Mouse (Mus musculus) spleen, adult 18-20 months (tissue): ENCODE measurements at regions not wholly inside any gene's neighbourhood (a gene's known extent, or its start where the extent isn't known, plus 50 kb on each side); places are given as distances from the start of the nearest gene placed in this dataset.

Experiments used
- DNase-seq, 2 experiments: peaks; one replicate each; pipeline ENCODE4 v3.0.0; 2022; ENCODE audit warnings: mixed read lengths in 2 of 2

DNA sequence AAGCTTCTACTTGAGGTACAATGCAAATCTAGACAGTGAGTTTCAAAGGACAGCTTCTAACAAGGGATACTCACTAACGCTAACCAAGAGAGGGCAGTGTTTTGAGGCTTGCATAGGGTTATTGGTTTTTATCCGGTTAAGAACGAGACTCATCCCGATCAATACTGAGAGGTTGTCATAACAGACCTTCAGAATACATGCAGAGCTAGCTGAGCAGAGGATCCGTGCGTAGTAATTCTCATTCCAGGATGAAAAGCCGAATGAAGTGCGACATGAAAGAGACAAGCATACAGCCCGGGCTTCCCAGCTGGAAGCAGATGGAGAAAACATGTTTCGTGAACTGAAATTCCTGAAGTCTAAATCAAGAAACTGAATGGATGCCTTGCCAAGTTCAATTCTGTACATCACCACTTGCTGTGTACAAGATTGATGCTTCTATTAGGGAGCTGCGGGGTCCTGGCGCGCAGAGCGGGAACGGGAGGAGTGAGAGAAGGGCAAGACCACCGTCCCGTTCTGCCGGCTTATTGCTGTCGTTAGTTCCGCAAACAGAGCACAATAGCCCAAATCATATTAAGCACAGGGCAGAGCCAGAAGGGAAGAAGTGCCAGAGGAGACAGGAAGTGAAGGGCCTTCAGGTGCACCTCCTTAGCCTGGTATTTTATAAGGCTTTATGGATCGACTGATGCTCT, 65.4 kb upstream of the Tes start:
- no peak for DNase-seq

DNA sequence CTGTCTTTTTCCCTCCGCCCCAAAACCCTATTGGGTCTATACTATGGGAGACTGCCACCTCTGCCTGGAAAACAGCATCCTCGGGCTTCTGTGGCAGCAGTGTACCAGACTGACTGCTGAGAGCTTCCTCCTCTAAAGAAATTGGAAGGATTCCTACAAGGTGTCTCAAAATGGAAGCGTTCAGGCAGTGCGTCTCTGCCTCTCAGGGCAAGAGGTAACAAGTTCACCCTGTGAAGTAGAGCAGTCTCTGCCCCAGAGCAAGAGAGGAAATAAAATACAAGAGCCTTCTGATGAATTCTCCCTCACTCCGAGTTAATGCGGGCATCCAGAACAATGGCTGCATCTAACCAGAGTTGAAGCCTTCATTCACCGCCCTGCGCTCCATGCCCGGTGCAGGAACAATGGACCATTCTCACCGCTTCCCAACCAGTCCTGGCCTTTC, 69.4 kb upstream of the Tes start:
- DNase-seq, result no peak

DNA sequence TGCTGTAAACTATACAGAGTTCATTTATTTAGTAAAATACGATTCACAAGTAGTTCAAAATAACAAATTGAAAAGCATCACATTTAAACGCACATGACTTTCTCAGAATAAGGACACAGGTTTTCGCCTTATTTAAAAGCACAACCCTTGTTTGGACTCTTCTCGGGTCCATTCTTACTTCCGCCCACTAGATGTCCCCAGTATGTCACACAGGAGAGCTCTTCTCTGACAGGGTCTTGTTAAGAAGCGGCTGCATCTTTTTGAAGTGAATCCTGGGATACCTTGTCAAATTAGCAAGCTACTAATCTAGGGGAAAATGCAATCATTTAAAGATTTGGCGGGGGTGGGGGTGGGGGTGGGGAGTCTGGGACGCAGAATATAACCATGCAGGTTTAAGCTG, 70.2 kb upstream of the Tes start:
- DNase-seq, result no peak

DNA sequence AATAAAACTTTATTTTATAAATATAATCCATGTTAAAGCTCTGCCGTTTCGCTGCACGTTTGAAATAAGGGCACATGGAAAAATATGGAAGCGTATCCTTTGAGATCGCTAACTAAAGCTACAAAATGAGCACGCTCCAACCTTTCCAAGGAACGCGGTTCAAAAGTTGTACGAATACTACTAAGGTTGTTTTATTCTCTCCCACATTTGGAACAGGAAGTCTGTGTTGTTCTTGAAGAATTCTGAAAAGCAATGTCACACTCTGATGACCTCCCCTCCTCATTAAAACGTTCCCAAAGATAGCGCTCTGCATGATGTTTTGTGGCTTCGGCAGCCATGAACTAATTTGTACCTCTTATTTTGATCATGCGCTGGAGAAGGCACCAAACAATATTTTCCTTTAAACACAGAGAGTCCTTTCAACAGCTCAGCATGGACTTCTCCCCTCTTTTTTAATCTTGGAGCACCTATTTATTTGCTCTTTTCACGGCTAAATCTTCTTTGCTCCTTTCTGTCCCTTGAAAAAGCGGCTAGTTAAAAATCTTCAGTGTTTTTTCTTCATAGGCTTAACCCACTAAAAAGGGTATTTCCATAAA, 72.9 kb upstream of the Tes start:
- no peak for DNase-seq

DNA sequence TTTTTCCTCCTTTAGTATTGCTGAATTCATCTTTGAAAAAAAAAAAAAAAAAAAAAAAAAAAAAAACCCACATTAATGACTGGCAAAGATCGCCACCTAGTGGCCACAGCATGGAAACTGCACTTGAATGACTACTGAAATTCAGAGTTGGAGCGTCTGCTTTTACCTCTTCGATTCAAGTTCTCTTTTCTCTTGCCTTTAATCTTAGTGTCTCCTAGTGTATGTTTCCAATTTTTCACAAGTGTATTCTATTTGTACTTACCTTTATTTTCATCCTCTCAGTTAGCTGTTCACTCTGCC, 79.9 kb upstream of the Tfec start:
- DNase-seq, result peak in 1 of 2 experiments; percentile 16

DNA sequence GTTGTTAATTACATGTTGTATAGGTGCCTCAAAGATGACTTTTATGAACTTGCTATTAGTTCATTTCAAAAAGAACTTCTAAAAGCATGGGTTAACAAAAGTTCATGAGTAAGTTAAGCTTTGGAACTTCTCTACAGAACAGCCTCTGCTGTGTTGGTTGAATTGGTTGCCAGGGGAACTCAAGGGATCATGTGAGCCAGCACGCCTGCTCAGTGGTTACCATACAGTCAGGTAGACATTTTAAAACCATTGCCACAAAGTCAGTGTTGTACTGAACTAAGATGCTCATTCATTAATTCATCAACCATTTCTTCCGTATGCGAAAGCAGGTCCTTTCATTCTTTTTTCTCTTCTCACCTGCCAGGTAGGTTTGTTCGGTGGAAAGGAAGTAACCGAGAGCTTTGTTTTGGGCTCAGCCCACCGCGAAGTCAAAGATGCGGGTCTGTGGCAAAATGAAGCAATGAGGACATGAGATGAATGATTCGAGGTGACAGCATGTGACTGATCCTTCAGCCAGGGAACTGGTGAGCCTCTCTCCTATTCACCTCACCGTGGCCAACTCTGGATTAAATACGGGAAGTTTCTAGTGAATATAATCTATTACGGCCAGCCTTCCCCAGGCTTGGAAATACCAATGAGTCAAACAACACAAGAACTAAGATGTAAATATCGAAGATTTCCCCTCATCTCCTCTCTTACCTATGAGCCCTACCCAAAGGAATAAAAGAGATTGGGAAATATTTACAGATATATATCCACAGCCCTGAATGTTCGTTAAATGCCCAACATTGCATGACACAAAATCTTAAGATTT, 79.4 kb upstream of the Tfec start:
- DNase-seq, result no peak

DNA sequence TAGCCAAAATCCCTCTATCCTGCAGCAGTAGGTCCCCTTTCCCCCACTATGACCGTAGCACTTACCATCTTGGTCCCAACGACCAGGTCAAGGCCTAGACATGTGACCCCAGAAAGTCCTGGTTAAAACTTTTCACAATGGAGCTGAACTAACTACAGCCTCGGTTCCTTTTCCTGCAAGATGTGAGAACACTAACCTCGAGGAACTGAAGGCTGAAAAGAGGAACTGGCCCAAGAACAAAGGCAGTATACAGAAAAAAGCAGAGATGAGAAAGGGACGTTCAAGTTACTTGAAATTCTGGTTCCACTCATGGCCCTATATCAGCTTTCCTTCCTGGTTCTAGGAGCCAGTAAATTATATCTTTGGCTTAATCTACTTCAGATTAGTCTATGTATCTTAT, 67.4 kb upstream of the Tfec start:
- DNase-seq, result no peak

DNA sequence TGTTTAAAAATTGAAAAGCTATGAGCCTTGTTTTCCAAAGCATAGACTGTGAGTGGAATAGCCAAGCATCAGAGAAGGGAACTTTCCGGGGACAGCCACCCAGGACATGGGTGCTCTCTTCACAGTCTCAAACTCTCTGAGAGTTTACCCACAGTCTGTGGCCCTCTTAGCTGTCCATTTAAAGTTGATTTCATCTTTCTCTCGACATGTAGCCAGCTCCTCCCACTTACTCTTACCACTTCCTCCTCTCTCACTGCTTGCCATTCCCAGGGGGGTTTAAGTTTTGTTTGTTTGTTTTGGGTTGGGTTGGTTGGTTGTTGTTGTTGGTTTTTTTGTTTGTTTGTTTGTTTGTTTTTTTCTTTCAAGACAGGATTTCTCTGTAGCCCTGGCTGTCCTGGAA, 66.1 kb upstream of the Tfec start:
- DNase-seq, result no peak

DNA sequence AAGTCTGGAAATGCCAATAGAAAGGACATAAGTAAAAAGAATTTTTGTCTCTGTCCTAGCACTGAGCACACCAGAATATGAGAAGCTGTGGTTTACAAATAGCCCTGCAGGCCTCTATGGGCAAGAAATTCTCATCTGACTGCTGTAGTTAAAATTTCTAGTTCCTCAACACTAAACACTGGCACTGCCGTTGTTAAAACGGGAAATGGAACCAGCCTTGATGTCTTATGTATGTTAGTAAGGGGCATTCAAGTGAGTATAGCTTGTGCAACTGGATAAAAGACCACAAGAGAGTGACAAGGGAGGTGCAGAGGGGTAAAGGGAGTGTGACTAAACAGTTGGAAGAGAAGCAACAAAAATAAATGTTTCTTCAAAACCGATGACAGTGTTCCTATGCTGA, 65.7 kb upstream of the Tfec start:
- no peak for DNase-seq

DNA sequence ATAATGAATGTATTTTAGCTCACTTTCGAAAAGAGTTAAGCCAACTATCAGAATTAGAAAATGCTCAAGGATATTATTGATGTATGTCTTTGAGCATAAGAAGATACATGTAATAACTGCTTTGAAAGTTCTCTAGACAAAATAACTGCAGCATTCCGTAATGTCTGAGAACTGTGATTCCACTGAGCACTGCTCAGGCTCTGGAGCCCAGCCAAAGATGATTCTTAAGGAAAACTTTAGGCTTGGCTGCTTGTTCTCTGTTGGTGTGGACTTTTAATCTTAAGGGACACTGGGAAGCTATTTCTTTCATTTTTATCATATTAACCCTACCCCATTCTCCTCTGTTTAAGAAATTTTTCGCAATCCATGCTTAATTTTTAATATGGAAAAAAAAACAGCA, 59.9 kb upstream of the Tfec start:
- DNase-seq, result no peak

DNA sequence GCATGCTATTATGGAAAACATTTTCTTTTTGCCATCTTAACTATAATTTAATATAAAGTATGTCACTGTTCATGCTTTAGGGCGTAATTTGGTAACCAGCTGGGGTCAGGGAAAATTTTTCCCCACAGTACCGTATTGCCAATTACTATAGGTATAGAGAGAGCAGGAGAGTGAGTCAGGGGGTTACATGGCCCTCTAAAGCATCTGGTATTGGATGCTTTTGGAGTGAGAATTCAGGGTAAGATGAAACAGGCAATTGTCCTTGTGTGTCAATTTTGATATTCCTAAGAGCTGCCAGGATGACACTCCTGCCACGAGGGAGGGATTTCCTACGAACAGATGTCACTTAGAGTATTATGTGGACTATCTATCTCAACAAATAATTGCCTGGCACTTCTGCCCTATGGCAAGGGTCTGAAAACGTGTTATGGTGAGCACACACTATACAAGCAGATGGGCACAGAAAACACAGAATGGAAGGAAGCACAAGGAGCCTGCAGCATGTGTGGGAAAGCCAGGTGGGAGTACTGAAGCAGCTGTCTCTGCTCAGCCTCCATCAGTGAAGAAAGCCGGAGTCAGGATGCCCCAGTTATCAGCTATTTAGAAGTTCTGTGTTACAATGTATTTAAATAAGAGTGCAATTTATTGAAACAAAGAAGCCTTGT, 58.7 kb upstream of the Tfec start:
- DNase-seq, result no peak
